Mouse (Mus musculus) cerebellum, adult 2 months (tissue): ENCODE results near the gene Slc10a7.

Experiments
- CTCF ChIP-seq: fragments of 200-500 bp; IDR thresholded peaks from 2 replicates; pipeline ENCODE4 v1.5.1; 2011; ENCODE audit warnings: low read depth, mild to moderate bottlenecking, control low read depth, low read length, moderate library complexity, borderline replicate concordance; ENCODE audit not compliant: insufficient read depth
- POLR2A ChIP-seq: fragments of 200-500 bp; IDR thresholded peaks from 2 replicates; pipeline ENCODE4 v1.6.1; 2011; ENCODE audit warnings: low read length, control low read depth, borderline replicate concordance; ENCODE audit not compliant: insufficient read depth

DNA sequence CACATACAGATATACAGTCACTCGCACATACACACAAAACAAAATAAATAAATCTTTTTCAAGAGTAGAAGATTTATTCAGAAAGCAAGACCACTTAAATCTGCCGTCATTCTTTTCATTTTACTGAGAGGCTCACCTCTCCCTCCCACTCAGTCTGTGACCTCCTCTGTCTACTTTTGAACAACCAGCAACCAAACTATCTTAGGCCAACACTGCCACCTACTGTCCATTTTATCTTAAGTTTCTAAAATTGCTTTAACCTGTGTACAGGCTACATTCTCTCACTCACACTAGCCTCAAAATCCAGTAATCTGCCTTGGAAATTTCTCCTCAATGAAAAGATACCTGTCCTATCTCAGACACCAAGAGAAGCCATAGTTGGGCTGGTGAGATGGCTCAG is 41.3 kb upstream of the Slc10a7 start:
- TF ChIP-seq CTCF (no peak), POLR2A (no peak)
